Mouse (Mus musculus) spleen, adult 18-20 months (tissue): ENCODE results near the gene Dusp3.

ENCODE experiments used
- DNase-seq, 2 experiments: peaks; one replicate each; pipeline ENCODE4 v3.0.0; 2022; ENCODE audit warnings: mixed read lengths in 2 of 2

Gene Dusp3

DNA sequence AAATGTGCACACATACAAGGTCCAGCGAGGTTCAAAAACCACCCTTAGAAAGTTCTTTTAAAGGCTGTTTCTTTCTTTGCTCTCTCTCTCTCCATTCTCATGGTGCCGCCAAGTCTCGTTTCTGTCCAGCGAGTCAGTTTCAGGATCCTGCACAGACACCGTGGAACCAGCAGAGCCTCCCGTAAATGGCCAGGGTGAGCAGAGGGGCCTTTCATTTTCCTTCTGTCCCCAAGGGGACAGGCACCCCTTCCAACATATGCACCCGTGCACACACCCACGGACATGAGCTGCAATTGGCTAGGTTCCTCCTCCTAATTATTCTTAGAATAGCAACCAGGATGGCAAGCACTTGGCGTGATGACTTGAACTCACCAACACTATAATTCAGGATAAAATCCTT is 13.3 kb downstream of the Dusp3 start:
- no peak for DNase-seq

DNA sequence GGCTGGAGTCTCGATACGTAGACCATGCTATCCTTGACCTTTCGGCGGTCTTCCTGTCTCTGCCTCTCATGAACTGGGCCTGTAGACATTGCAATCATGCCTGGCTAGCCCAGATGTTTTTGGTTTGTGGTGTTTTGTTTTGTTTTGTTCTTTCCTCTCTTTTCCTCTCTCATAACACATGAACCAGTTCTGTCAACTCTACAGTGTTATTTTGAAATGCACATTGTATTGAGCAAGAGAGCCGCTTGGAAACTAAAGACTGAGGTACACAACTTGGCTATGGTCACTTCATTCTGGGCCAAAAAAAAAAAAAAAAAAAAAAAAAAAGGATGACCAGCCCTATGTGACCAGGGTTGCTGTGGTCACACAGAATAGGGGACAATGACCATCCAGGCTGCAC is 14.2 kb downstream of the Dusp3 start:
- no peak for DNase-seq

DNA sequence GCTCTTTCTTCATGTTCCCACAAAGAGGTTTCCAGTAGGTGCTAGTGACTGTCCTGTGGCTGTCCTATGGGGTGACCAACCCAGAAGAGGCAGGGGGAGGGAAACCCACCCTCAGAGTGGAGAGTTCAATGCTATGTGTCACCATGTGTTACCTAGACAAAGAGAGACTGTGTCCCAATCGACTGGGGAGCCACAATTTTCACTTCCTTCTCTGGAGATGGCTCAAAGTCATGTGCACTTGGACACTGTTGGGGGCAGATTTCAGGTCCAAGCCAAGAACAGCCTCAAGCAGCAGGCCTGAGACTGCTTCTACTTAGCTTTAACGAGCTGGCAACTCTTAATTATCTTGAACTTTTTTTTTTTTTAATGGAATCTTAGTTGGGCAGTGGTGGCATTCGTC is 14.7 kb downstream of the Dusp3 start:
- no peak for DNase-seq

DNA sequence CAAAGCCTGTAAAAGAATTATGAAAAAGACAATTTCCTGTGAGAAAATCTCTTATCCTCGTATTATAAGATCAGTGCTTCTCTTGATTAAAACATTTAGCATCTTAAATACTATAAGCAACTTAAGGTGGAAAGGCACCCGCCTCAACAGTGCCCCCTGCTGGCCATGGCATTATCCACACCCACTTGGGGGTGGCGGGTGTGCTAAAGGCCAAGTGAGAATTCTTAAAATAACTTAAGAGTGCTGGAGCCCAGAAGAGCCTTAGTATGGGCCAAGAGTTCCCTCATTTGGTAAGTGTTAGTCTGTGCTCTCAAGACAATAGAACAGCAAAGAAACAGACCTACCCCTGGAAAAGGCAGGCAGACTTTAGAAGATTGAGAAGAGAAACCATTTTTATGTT is 15.4 kb downstream of the Dusp3 start:
- DNase-seq = peak in 1 of 2 experiments; percentile 47

DNA sequence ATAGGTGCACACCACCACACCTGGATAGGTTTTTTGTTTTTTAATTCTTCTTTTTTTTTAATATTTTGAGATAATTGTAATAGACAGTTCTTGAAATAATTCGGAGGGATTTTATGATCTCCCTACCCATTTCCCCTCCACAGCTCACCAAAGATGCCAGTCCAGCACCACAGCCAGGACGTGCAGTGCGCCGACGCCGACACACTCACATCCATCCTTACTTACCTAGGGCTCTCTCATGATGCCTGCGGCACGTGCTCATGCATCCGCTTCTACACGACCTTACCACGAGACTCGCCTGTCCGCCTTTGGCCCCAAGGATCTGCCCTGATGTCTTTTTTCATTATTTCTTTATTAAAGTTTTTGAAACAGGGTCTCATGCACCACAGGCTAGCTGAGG is 17.0 kb downstream of the Dusp3 start:
- DNase-seq = no peak

DNA sequence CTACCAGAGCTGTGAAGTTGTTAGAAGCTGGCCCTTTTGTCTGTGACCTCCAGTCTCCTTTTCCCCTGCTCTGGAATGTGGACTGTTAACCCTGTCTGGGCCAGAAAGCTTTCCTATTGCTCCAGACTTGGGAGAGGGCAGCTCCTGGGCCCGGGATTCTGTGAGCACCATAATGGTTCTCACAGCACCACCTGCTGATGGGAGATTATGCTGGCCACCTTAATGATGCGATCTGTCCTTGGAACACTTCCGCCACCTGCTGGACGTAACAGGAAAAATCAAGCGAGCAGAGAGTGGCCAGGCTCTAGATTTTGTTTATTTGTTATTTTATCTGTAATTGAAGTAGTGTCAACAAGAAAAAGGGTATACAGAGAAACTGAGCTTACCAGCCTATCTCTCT is 18.0 kb downstream of the Dusp3 start:
- peak; percentile 54 to 77 for DNase-seq

DNA sequence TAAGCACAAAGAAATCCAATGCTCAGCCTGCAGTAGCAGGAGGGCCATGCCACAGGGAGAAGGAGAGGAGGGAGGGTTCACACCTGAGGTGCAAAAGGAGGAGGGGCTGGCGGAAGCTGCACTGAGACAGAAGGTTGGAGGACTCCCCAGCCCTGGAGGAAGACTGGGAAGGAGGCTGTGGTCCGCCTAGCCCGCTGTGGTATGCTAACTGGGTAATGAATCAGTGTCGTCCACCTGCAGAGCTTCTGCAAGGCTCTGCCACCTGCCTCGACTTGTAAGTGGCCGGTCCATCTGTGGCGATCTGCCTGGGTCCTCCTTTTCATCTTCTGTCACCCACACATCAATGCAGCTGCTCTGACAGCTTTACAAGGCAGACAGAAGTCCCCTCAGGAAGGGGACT is 18.5 kb downstream of the Dusp3 start:
- no peak for DNase-seq

DNA sequence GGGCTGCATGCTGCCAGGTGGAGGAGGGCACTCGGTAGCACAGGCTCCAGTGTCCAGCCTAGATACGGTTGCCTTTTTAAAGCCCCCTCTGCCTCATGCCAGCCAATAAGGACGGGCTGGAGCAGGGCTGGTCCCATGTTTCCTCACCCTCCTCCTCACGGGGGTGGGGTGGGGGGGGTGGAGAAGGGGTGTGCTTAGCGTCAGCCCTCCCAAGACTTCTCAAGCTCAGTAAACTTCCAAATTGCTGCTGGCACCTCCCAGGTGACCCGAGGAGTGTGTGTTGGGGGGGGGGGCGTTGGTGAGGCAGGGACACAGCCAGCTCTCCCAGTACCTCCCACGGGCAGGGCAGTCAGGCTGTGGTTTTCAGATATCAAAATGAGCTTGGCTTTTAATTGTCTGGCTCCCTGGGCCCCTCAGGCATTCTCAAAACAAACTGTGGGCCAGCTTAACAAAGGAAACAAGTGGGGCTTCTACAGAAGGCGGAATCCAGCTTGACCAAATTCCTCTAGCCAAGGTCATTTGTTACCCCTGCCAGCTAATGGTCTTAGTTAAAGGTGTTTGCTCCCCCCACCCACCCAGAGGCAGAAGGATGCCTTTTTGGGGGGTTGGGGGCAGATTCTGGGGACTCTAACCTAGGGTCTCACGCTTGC is 19.7 kb downstream of the Dusp3 start, which contains the start of gene Sost:
Sost (minus strand) TSS at position 51 of the 650 bp plus-strand sequence.
- no peak for DNase-seq

DNA sequence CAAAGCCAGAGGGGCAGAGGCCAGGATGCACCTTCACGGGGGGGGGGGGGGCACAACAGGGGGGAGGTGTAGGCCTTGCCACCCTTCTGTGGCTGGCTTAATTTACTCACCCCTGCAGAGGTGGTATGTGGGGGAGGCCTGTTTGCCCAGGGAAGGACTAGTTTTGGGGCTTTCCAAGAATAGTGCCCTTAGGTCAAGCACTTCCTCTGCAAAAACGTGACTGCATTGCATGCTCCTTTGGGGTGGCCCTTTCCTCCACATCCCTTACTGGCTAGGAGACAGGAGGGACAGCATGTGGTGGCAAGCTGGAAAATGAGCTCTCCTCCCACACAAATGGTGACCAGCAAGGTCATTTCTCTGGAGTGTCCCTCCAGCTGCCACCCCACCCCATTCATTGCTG is 21.3 kb downstream of the Dusp3 start:
- DNase-seq = no peak

DNA sequence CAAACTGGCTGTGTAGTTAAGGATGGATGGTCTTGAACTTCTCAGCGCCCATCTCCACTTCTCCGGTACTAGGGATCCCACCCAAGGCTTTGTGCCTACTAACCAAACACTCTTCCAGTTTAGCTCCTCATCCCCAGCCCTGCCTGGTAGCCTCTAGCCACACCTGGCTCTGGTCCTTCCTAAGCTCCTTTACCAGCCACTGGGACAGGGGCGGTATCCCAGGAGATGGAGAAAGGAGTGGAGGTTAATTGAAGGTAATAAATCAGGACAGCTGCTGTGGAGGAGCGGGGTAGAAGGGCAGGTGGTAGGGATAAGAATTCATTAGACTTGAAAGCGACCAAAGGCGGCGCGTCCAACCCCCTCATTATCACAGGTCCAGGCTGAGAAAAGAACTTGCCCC is 22.2 kb downstream of the Dusp3 start:
- DNase-seq = no peak

DNA sequence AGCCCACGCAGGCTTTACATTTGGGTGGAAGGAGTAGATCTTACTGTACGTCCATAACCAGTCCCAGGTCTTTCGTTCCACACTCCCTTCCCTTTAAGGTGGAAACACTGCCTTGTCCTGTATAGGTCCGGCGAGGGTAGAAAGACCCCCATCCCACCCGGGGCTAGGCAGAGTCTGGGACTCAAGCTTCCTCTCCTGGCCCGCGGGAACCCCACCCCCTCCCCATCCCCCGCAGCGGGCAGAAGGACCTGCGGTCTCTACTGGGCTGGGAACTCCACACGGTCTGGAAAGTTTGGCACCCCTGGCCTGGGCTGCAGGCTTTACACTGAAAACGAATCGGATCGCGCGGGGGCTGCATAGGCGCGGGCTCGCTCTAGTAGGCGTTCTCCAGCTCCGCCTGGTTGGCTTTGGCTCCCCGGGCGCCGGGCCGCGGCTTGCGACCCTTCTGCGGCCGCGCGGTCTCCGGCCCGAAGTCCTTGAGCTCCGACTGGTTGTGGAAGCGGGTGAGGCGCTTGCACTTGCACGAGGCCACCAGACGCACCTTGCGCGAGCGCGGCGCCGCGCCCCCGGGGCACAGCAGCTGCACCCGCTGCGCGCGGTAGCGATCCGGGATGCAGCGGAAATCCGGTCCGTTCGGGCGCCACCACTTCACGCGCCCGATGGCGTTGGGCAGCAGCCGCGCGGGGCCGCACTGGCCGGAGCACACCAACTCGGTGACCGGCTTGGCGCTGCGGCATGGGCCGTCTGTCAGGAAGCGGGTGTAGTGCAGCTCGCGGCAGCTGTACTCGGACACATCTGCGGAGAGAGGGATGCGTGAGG is 23.1 kb downstream of the Dusp3 start:
- no peak for DNase-seq

DNA sequence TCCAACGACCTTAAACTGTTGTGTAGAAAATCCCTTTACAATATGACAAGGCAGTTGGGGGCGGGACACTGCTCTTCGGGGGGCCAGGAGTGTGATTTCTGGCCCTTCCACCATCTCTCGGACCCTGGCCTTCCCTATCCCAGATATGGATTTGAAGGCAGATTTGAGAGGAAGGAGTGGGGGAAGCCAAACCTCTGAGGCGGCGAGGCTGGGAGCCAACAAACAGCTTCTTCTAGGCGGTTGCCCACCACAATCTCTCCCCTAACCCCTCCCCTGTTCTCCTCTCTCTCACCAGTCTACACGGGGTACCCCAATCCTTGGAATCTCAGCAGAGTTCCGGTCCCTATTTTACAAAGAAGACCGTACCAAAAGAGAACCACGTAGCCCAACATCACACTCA is 23.8 kb downstream of the Dusp3 start:
- DNase-seq = no peak

DNA sequence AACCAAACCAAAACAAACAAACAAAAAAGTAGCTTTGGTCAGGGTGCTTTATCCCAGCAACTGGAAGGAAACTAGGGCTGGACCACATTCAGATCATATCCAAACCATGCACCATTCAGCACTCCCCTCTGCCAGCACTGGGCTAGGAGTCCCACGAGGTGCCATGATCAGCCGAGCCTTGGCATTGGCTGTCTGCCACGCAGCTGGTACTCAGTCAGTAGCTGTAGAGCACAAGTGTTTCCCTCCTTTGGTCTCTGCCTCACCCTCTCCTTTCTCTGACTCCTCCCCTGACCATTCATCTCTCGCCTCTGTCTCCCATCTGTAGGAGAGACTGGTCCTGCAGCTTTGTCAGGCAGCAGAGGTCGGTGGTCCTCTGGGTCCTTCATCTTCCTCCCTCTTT is 29.3 kb downstream of the Dusp3 start:
- no peak for DNase-seq

DNA sequence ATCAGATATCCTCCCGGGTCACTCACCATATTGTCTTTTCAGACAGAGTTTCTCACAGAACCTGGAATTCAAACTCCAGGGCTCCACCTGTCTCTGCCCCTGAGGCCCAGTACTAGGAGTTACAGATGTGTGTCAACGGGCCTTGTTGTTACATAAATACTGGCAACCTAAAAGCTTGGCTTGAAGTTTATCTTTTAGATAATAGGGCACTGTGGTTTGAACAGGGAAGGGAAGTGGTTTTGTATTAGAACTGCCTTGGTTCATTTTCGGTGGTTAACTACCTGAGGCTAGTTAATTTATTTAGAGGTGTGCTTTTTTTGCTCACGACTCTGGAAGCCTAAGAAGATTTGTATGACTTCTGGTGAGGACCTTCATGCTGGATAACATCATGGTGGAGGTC is 33.4 kb downstream of the Dusp3 start:
- DNase-seq = no peak

DNA sequence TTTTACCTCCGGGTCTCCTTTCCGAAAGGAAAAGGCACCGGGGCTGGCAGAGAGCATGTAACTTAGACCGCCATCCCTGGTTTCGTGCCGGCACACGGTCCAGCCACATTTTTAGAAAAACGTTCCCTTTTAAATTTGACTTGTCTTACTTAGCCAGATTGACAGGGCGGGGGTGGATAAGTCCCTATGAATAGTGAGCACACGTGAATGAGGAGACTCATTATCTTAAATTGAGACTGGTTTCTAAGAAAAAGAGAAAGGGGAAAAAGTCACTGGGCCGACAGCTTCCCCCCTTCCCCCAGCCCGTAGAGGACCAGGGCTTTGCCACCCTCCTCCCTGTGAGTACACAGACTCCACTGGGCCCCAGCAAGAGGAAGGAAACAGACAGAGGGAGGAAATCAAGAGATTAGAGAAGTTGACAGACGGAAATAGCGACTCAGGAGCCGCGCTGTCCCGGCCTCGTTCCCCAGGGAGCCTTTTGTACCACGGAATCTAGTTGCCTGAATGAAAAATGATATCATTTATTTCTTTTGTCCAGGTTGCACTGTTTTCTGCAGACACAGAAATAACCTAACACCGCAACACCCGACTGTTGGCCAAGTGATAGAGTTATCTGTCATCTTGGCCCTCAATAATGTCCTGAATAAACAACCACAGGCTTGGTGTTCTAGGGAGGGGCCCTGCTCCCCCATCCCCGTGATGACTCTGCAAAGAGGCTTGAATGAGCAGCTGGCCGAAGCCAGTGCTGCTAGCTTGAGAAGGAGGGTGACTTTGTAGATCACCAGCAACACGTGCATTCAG is 34.1 kb downstream of the Dusp3 start:
- DNase-seq = peak; percentile 49 to 52

DNA sequence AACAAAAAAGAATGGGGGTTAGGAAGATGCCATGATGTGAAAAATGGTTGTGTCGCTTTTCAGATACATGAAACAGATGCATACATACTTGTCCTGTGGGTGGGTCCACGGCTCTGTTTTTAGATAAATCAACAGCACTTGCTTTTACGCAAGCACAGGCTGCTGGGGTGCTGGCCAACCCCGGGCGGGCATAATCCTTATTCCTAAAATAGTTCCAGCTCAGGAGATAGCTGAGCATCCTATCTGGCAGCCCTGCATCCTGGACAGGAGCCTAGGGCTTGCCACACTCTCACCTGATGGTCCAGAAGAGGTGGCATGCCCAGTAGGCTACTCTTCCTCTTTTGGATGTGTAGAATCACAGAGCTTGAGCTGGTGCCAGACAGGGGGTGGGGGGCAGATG is 36.8 kb downstream of the Dusp3 start:
- no peak for DNase-seq

DNA sequence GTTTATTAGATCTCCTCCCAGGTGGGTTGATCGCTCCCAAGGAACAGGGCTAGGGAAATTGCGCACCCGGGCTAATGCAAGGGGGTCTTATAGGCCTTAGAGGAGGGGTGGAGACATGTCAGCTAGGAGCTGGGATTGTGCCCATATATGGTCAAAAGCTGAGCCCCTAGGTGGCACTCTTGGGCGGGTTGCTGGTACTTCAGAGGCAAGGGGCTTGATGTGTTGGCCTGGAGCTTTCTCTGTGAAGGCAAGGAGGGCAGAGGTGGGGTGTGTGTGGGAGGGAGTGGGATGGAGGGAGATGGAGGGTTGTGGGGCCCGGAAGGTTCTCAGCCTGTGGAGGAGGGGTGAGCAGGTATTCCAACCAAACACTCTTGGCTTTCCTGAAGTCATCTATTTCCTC is 40.3 kb downstream of the Dusp3 start:
- no peak for DNase-seq

DNA sequence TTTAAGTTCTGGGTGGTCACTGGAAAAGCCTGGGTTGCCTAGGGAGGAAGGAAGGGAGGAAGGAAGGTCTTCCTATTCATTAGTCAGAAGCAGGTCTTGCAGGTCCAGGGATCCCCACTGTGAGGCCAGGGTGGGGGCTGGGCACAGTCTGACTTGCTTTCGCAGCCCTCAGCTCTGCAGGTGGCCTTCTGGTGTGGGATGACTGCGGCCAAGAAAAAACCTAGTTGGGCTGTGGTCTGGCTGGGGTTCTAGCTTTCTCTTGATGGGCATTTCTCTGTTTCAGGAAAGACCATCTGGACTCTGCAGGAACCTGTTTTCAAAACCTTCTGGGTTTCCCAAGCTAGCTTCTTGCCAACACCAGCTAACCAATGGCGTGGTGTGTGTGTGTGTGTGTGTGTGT is 43.8 kb downstream of the Dusp3 start:
- no peak for DNase-seq

DNA sequence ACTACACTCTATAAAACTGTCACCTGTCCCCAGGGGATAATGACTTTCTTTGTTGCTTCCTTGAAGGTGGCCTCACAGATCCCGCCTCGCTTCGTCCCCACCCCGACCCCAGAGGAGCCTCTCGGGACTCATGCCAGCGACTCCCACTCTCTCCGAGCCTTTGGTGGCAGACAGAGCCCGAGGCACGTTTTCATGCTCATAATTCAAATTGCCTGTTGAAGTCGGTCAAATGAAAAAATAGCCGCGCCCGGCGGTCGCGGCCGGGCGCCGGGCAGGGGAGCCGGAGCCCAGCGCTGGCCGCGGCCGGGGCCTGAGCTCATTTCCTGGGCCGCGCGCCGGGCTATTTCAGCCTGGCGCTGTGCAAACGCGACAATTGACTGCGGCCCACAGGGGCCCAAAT is 49.7 kb downstream of the Dusp3 start:
- DNase-seq = no peak

DNA sequence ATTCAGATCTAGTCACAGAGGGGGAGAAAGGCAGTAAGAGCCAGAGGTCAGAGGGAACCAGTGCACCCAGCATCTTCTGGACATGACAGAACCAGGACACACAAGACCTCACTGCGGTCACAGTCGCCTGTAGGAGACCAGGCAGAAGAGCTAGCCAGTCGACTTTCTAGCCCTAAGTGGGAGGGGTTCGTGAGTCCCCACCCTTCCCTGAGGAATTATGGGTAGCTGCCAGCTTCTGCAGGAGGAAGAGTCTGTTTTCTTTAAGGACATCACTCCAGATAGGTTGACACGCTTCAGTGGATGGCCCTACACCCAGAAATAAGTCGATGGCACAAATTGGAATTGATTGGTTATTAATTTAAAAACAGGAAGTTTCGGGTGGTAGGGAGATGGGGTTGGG is 50.4 kb downstream of the Dusp3 start:
- no peak for DNase-seq

DNA sequence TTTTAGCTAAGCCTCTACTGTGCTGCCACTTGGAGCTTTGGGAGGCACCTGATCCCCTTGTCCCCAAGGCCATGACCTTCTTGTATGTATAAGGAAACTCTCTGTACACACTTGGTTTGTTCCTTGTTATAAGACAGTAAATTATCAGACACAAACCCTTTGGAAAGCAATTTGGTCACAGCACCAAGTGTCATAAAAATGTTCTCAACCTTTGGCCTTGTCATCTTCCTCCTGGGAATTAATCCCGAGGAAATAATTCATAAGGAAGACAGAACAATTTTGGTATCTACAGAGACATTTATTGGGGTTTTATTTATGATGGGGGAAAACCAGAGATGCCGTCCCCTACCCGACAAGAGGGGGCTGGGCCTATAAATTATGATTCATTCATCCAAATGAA is 51.1 kb downstream of the Dusp3 start:
- no peak for DNase-seq

DNA sequence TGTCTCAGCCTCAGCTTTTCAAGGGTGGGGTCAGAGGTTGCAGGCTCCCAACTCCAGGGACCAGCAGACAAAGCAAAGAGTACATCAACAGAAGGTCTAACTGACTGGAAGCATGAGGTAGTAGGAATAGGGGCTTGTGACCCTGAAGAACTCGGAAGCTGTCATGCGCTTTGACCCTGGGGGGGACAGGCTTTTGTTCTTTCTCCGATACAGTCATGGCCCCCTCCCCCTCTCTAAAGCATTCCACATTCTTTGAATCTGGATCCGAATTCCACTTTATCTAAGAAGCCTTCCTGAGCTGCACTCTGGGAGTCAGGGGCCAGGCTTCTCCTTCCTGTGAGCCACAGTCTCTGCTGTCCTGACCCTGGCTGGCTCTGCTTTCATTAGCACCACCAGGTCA is 54.8 kb downstream of the Dusp3 start:
- no peak for DNase-seq

DNA sequence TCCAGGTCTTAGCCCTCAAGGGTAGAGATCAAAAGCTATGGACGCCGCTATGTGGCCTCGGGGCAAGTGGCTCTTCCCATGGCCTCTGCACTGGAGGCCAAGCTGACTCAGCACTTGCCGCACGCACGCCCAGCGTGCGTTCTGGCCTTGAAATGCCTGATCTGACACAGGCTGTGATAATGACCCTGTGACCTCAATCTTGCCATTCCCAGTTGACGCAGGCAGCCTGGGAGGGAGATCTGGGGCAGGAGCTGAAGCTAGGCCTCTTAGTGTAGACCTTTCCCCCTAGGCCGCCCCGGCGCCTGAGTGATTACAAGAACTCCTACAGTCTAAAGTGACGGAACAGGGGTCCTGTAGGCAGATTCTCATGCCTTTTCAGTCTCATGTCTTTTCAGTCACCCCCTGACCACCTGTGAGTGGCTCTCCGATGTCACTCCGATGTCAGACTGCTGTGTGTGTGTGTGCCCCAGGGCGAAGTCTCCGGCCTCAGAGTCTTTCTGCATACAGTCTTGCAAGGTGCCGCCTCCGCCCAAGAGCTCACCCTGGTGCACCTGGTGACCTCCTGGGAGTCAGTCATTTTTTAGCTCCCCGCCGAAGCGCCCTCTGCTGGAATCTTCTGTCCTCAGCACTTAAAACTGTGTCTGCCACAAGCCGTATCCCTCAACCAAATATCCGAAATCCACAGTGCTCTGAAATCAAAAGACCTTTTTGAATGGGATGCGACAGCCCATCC is 58.6 kb downstream of the Dusp3 start:
- DNase-seq = peak; percentile 22 to 53
